Mouse (Mus musculus): ENCODE results near the gene Krtap4-1. TPM values are rescaled to one million over a fixed set of nuclear protein-coding genes. Genes with fewer than 3 reads are reported as not detected.
A peak's percentile ranks its signal among the peaks of the same experiment; 100 is the strongest.
"Not testable (repeated sequence)": the region's sequence is repeated elsewhere in the genome, so short reads cannot be mapped to it uniquely, and the experiment has no call there.

The Krtap4-1 gene
- not detected in 2 replicates for polyA plus RNA-seq (2012; rRNA removed)

- no peak for TF ChIP-seq CTCF (IDR thresholded peaks at IDR 0.05; ENCODE audit: borderline replicate concordance, extremely low read depth, insufficient read depth, insufficient read length)
- TF ChIP-seq POLR2A (IDR thresholded peaks at IDR 0.05; ENCODE audit: borderline replicate concordance, extremely low read depth, insufficient read depth, insufficient read length, poor library complexity, severe bottlenecking) = no peak
- DNase-seq (ENCODE audit: low read depth) = no peak
These were observed at the start of gene Krtap4-1 for GRCm38 (mm10) chr11:99628138-99628537. Gene Krtap4-1, minus strand, starts transcription at chr11:99628238.

DNA sequence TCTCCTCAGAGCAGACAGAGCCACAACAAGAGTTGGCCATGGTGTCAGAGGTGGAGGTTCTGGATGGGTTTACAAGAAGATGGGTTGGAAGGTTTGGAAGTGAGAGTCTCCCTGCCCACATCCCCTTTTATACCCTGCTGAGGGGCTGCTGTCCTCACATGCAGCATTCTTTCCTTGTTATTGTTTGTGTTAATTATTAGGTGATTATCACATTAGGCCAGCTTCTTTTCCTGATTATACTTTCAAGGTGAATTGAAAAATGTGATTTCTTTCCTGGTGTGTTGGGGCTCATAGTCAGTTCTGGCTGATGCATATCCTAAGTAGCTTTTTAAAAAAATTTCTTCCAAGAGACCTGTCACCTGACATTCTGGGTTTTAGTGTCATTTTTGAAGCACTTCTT is 37.8 kb upstream of the Krtap4-1 start, which contains the start of gene Krtap4-6:
Gene Krtap4-6, minus strand, starts transcription at position 101 of the 400 bp plus-strand sequence.
- TF ChIP-seq POLR2A (IDR thresholded peaks at IDR 0.05; ENCODE audit: borderline replicate concordance, extremely low read depth, insufficient read depth, insufficient read length, poor library complexity, severe bottlenecking) = no peak
- no peak for TF ChIP-seq CTCF (IDR thresholded peaks at IDR 0.05; ENCODE audit: borderline replicate concordance, extremely low read depth, insufficient read depth, insufficient read length)
- no peak for DNase-seq (ENCODE audit: low read depth)

DNA sequence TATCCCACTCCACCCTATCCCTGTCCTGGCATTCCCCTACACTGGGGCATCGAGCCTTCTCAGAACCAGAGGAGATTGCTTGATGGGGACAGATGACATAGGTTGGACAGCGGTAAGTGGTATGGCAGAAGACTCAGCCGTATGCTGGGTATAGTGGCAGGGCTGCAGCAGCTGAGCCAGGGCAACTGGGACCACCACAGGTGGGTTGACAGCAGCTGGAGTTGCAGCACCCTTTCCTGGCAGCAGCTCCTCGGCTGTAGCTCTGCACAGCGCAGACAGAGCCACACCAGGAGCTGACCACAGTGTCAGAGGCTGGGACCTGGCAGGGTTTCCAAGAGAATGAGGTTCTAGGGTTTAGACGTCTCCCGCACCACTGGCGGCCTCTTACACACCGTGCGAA is 34.8 kb upstream of the Krtap4-1 start:
- TF ChIP-seq CTCF (IDR thresholded peaks at IDR 0.05; ENCODE audit: borderline replicate concordance, extremely low read depth, insufficient read depth, insufficient read length) (no peak), POLR2A (IDR thresholded peaks at IDR 0.05; ENCODE audit: borderline replicate concordance, extremely low read depth, insufficient read depth, insufficient read length, poor library complexity, severe bottlenecking) (no peak)
- no peak for DNase-seq (ENCODE audit: low read depth)

DNA sequence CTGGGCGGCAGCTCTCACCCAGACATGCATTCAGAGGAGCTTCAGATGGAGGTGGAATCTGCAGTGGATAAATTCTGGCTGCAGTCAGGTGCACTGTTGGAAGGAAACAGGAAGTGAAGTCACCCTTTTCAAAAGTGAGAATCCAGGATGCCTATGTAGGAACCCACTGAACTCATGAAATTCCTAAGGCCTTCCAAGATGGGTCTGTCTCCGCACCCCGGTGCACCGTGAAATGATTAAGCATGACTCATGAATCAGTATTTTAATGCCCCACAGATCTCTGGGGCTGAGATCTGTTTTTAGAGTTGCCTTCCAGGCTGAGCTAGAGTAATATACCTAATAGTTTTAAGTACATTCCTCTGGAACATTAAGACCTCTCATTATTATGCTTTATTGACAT is 31.2 kb upstream of the Krtap4-1 start:
- no peak for DNase-seq (ENCODE audit: low read depth)
- TF ChIP-seq POLR2A (IDR thresholded peaks at IDR 0.05; ENCODE audit: borderline replicate concordance, extremely low read depth, insufficient read depth, insufficient read length, poor library complexity, severe bottlenecking) = no peak
- TF ChIP-seq CTCF (IDR thresholded peaks at IDR 0.05; ENCODE audit: borderline replicate concordance, extremely low read depth, insufficient read depth, insufficient read length) = no peak

- not testable (repeated sequence) for DNase-seq (ENCODE audit: low read depth)
These were observed 30.5 kb upstream of the Krtap4-1 start, which contains the start of gene Gm11563 for GRCm38 (mm10) chr11:99658467-99659010. Gene Gm11563, minus strand, starts transcription at chr11:99658960.

GRCm38 (mm10) chr11:99657051-99657450 is 29.0 kb upstream of the Krtap4-1 start:
- DNase-seq (ENCODE audit: low read depth) = no peak
- no peak for TF ChIP-seq CTCF (IDR thresholded peaks at IDR 0.05; ENCODE audit: borderline replicate concordance, extremely low read depth, insufficient read depth, insufficient read length)
- no peak for TF ChIP-seq POLR2A (IDR thresholded peaks at IDR 0.05; ENCODE audit: borderline replicate concordance, extremely low read depth, insufficient read depth, insufficient read length, poor library complexity, severe bottlenecking)

DNA sequence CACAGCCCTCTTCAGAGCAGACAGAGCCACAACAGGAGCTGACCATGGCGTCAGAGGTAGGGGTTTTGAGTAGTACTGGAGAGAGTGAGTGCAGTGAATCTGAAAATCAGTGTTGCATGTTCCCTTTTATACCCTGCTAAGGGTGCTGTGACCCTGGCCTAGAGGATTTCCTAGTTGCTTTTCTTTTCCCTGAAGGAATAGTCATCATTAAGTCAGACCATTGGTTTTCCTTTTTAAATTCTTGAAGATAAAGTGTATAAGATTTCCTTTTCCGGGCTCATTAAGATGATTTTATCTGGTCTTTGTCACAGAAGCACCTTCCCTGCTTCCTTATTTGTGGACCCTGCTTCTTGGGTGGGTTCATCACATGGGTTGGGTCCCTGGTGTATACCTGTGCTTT is 22.1 kb upstream of the Krtap4-1 start, which contains the start of gene Gm11555:
Gene Gm11555, minus strand, starts transcription at position 101 of the 400 bp plus-strand sequence.
- TF ChIP-seq POLR2A (IDR thresholded peaks at IDR 0.05; ENCODE audit: borderline replicate concordance, extremely low read depth, insufficient read depth, insufficient read length, poor library complexity, severe bottlenecking) = no peak
- no peak for DNase-seq (ENCODE audit: low read depth)

GRCm38 (mm10) chr11:99646444-99646843 is 18.4 kb upstream of the Krtap4-1 start:
- TF ChIP-seq CTCF (IDR thresholded peaks at IDR 0.05; ENCODE audit: borderline replicate concordance, extremely low read depth, insufficient read depth, insufficient read length) (no peak), POLR2A (IDR thresholded peaks at IDR 0.05; ENCODE audit: borderline replicate concordance, extremely low read depth, insufficient read depth, insufficient read length, poor library complexity, severe bottlenecking) (no peak)
- no peak for DNase-seq (ENCODE audit: low read depth)

DNA sequence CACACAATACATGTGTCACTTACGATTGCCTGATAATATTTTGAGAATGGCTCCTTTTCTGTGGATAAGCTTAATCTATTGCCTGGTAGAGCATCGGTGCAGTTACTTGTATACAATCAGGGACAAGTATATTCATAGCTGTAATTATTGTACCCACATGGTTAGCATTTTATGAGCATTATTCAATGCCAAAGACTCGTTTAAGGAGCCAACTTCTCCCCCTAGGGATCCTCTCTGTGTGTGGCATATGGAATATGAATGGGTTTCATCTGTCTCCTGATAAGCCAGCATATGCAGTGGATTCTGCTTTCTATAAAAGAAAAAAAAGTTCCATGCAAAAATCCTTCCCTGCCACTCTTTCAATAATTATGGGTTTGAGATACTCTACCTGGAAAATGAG is 16.3 kb upstream of the Krtap4-1 start:
- peak; percentile 56 for DNase-seq (ENCODE audit: low read depth)

DNA sequence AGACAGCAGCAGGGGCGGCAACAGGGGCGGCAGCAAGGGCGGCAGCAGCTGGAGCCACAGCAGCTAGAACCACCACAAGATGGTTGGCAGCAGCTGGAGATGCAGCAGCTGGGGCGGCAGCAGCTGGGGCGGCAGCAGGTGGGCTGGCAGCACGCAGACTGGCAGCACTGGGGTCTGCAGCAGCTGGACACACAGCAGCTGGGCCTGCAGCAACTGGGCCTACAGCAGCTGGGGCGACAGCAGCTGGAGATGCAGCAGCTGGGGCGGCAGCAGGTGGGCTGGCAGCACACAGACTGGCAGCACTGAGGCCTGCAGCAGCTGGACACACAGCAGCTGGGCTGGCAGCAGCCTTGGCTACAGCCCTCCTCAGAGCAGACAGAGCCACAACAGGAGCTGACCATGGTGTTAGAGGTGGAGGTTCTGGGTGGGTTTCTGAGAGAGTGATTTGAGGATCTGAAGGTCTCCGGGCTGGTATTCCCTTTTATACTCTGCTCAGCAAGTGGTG is 15.6 kb upstream of the Krtap4-1 start, which contains the start of gene Krtap4-7:
Gene Krtap4-7, minus strand, starts transcription at position 455 of the 505 bp plus-strand sequence.
- DNase-seq (ENCODE audit: low read depth) = not testable (repeated sequence)

More for the DNA sequence above, 16.3 kb upstream of the Krtap4-1 start:
- TF ChIP-seq POLR2A (IDR thresholded peaks at IDR 0.05; ENCODE audit: borderline replicate concordance, extremely low read depth, insufficient read depth, insufficient read length, poor library complexity, severe bottlenecking) = no peak
- no peak for TF ChIP-seq CTCF (IDR thresholded peaks at IDR 0.05; ENCODE audit: borderline replicate concordance, extremely low read depth, insufficient read depth, insufficient read length)

DNA sequence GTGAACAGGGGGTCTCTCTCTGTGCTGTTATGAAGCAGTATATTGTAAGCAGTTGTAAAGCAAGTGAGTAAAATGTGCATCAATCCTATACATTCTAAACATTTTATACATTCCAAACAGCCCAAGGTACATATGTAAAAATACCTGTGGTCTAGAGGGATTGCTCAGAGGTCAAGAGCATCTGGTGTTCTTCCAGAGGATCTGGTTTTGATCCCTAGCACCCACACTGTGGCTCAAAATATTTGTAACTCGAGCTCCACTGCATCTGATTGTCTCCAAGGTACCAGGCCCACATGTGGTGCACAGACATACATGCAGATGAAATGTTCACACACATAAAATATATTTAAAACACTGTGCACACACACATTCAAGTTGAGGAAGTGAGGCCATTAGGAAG is 12.9 kb upstream of the Krtap4-1 start:
- TF ChIP-seq POLR2A (IDR thresholded peaks at IDR 0.05; ENCODE audit: borderline replicate concordance, extremely low read depth, insufficient read depth, insufficient read length, poor library complexity, severe bottlenecking) (no peak), CTCF (IDR thresholded peaks at IDR 0.05; ENCODE audit: borderline replicate concordance, extremely low read depth, insufficient read depth, insufficient read length) (no peak)
- DNase-seq (ENCODE audit: low read depth) = no peak

DNA sequence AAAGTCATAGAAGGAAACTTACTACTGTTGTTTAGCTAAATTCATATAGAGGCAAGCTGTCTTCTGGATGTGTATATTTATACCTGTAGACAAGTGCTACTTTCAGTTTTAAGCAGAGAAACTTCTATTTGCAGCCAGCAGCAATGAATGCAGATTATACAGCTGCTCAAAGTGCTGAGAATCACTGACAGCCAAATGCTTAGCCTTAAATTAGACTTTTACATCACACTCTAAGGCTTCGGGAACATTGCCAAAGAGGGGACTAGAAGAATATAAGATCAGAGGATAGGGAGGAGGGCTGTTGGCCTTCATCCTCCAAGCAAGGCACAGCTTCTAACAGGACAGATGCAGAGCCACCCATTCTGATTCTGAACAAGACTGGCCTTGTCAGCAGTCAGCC is 9.0 kb upstream of the Krtap4-1 start:
- peak; percentile 16 for DNase-seq (ENCODE audit: low read depth)
- TF ChIP-seq POLR2A (IDR thresholded peaks at IDR 0.05; ENCODE audit: borderline replicate concordance, extremely low read depth, insufficient read depth, insufficient read length, poor library complexity, severe bottlenecking) = no peak
- TF ChIP-seq CTCF (IDR thresholded peaks at IDR 0.05; ENCODE audit: borderline replicate concordance, extremely low read depth, insufficient read depth, insufficient read length) = no peak
